Mouse (Mus musculus) gastrocnemius, postnatal 36 days (tissue): Measurements from ENCODE around the gene Hook2. TPM values are rescaled to one million over a fixed set of nuclear protein-coding genes. Genes with fewer than 3 reads are reported as not detected.

Experiments
- DNase-seq, 2 experiments: peaks; one replicate each; pipeline ENCODE4 v3.0.0; 2022
- intact Hi-C: fragments of 180-260 bp; cut with DNase I; formaldehyde crosslinking; loops from one replicate; pipeline ENCODE4 v1.15.1; 2025
- long read RNA-seq, 2 experiments: library from polyadenylated mRNA; stranded (forward); transcript quantifications; one replicate each; pipeline ENCODE4 v2.0.0; 2021
- total RNA-seq, 2 experiments: library from RNA; stranded (reverse); gene quantifications; 2 replicates each; pipeline ENCODE4 v1.2.3; 2021

Hook2 gene
- 1 to 10 TPM; 1.4 to 1.5 TPM for total RNA-seq
- long read RNA-seq, experiment 1, partial matches to known transcripts: 0 of 2 reads
- long read RNA-seq, experiment 1, other reads (novel, unspliced or antisense): 0 of 2 reads
- long read RNA-seq, experiment 2, partial matches to known transcripts: 0 of 1 reads
- long read RNA-seq, experiment 2, other reads (novel, unspliced or antisense): 0 of 1 reads

GRCm38 (mm10) chr8:84990349-84990748 lies at the start of gene Hook2:
Gene Hook2 (plus strand): TSS chr8:84990603.
- DNase-seq: peak; percentile 94 to 96
- intact Hi-C loops: loop anchor here (1.0 to 2.0 kb wide), 2 partner anchors 16 to 46 kb away; no protein-coding TSS in a partner anchor

GRCm38 (mm10) chr8:84943699-84944098 lies 46.7 kb upstream of the Hook2 start:
- intact Hi-C loops: loop anchor here (2.0 kb wide), 1 partner anchor 47 kb away; the partner anchor contains the start of gene Hook2
- DNase-seq: no peak

GRCm38 (mm10) chr8:84944478-84945160 lies 45.8 kb upstream of the Hook2 start:
- intact Hi-C loops: loop anchor here (2.0 kb wide), 1 partner anchor 46 kb away; the partner anchor contains the start of gene Hook2
- DNase-seq: no peak

GRCm38 (mm10) chr8:84945235-84945632 lies 45.2 kb upstream of the Hook2 start:
- no peak for DNase-seq
- intact Hi-C loops: loop anchor here (2.0 kb wide), 1 partner anchor 46 kb away; the partner anchor contains the start of gene Hook2

- no peak for DNase-seq
- intact Hi-C loops: loop anchor here (2.0 kb wide), 1 partner anchor 45 kb away; the partner anchor contains the start of gene Hook2
Measured at GRCm38 (mm10) chr8:84945633-84946527, 44.5 kb upstream of the Hook2 start.

GRCm38 (mm10) chr8:84946528-84947240 lies 43.7 kb upstream of the Hook2 start, which contains the start of gene Rtbdn:
Gene Rtbdn (plus strand): TSS chr8:84946991.
- DNase-seq: no peak
- intact Hi-C loops: no loop called here

GRCm38 (mm10) chr8:84947241-84947545 lies 43.2 kb upstream of the Hook2 start:
- DNase-seq: no peak
- intact Hi-C loops: no loop called here

- intact Hi-C loops: loop anchor here (5.0 kb wide), 1 partner anchor 32 kb away; no protein-coding TSS in a partner anchor
- DNase-seq: no peak
Measured at GRCm38 (mm10) chr8:84949753-84950152, 40.6 kb upstream of the Hook2 start.

- peak in 1 of 2 experiments; percentile 39 for DNase-seq
- intact Hi-C loops: loop anchor here (5.0 kb wide), 1 partner anchor 35 kb away; no protein-coding TSS in a partner anchor
Measured at GRCm38 (mm10) chr8:84952612-84953255, 37.7 kb upstream of the Hook2 start.

- intact Hi-C loops: loop anchor here (5.0 kb wide), 1 partner anchor 89 kb away; no protein-coding TSS in a partner anchor
- DNase-seq: peak in 1 of 2 experiments; percentile 44
Measured at GRCm38 (mm10) chr8:84956768-84957167, 33.6 kb upstream of the Hook2 start.

- intact Hi-C loops: loop anchor here (5.0 kb wide), 1 partner anchor 93 kb away; no protein-coding TSS in a partner anchor
- DNase-seq: no peak
Measured at GRCm38 (mm10) chr8:84959811-84960210, 30.6 kb upstream of the Hook2 start.

GRCm38 (mm10) chr8:84963952-84964351 lies 26.5 kb upstream of the Hook2 start:
- DNase-seq: no peak
- intact Hi-C loops: no loop called here

- intact Hi-C loops: loop anchor here (5.0 kb wide), 1 partner anchor 36 kb away; no protein-coding TSS in a partner anchor
- peak; percentile 85 to 90 for DNase-seq
Measured at GRCm38 (mm10) chr8:84965731-84966291, 24.6 kb upstream of the Hook2 start.

GRCm38 (mm10) chr8:84966603-84967002 lies 23.8 kb upstream of the Hook2 start:
- intact Hi-C loops: loop anchor here (5.0 kb wide), 1 partner anchor 36 kb away; no protein-coding TSS in a partner anchor
- no peak for DNase-seq

GRCm38 (mm10) chr8:84967532-84968304 lies 22.7 kb upstream of the Hook2 start:
- intact Hi-C loops: loop anchor here (5.0 kb wide), 1 partner anchor 35 kb away; no protein-coding TSS in a partner anchor
- DNase-seq: no peak

- no peak for DNase-seq
- intact Hi-C loops: loop anchor here (5.0 kb wide), 1 partner anchor 34 kb away; no protein-coding TSS in a partner anchor
Measured at GRCm38 (mm10) chr8:84968650-84969049, 21.8 kb upstream of the Hook2 start.

- DNase-seq: peak; percentile 65 to 69
- intact Hi-C loops: loop anchor here (5.0 kb wide), 1 partner anchor 33 kb away; no protein-coding TSS in a partner anchor
Measured at GRCm38 (mm10) chr8:84969241-84970134, 20.9 kb upstream of the Hook2 start, which contains the start of the genes Gm49661, Prdx2 and Rnaseh2a. Gene Gm49661 (minus strand): TSS chr8:84969433. Gene Prdx2 (plus strand): TSS chr8:84969587. Gene Rnaseh2a (minus strand): TSS chr8:84969767.
